Mouse (Mus musculus) hindbrain, embryonic 16.5 days (tissue): ENCODE data around the gene Shmt2. TPM values are rescaled to one million over a fixed set of nuclear protein-coding genes. Genes with fewer than 3 reads are reported as not detected.

ENCODE experiments used
- ATAC-seq: fragments of 200-750 bp; cut with Nextera tagmentation; 2 replicates; pipeline ENCODE4 v1.8.0; 2017; ENCODE audit warnings: moderate TSS enrichment, moderate library complexity
- H3K27ac ChIP-seq: fragments of 300-500 bp; sonication (generic); 2 replicates; pipeline ENCODE4 v1.5.1; 2014; ENCODE audit warnings: low read depth, mild to moderate bottlenecking, control low read depth, low read length, moderate library complexity
- H3K27me3 ChIP-seq: fragments of 300-500 bp; sonication (generic); replicated peaks from 2 replicates; pipeline ENCODE4 v1.6.1; 2014; ENCODE audit warnings: low read length; ENCODE audit not compliant: control insufficient read depth, insufficient read depth
- H3K36me3 ChIP-seq: fragments of 300-500 bp; sonication (generic); 2 replicates; pipeline ENCODE4 v1.6.1; 2014; ENCODE audit warnings: mild to moderate bottlenecking, low read length, moderate library complexity, mixed read lengths; ENCODE audit not compliant: control insufficient read depth, insufficient read depth
- H3K4me1 ChIP-seq: fragments of 300-500 bp; sonication (generic); 2 replicates; pipeline ENCODE4 v1.6.1; 2014; ENCODE audit warnings: low read depth, low read length; ENCODE audit not compliant: control insufficient read depth, insufficient read depth
- H3K4me2 ChIP-seq: fragments of 300-500 bp; sonication (generic); 2 replicates; pipeline ENCODE4 v1.6.1; 2014; ENCODE audit warnings: mild to moderate bottlenecking, low read length, control low read depth, moderate library complexity
- H3K4me3 ChIP-seq: fragments of 300-500 bp; sonication (generic); 2 replicates; pipeline ENCODE4 v1.5.1; 2014; ENCODE audit warnings: mild to moderate bottlenecking, low read length, control low read depth, moderate library complexity
- H3K9ac ChIP-seq: fragments of 300-500 bp; sonication (generic); 2 replicates; pipeline ENCODE4 v1.6.1; 2014; ENCODE audit warnings: low read depth, mild to moderate bottlenecking, control low read depth, low read length, moderate library complexity
- H3K9me3 ChIP-seq: fragments of 300-500 bp; sonication (generic); 2 replicates; pipeline ENCODE4 v1.6.1; 2014; ENCODE audit warnings: mild to moderate bottlenecking, low read length, moderate library complexity; ENCODE audit not compliant: control insufficient read depth
- WGBS: fragments of 180-500 bp; shearing (Covaris S2); extraction: QIAGEN DNeasy Blood & Tissue Kit; methylation state at CpG from one replicate; pipeline ENCODE4 v1.1.7; 2014; 5-methylcytosine and 5-hydroxymethylcytosine counted together
- polyA plus RNA-seq: library from polyadenylated mRNA; unstranded; fragments of >200 nt; fragmentation: Nextera tagmentation; extraction: Ambion mirVana; gene quantifications from 2 replicates; pipeline ENCODE4 v1.2.1, GENCODE M21; 2015

Shmt2 gene
- polyA plus RNA-seq, 1 experiment from 2014 or later, result 52.8 TPM

DNA sequence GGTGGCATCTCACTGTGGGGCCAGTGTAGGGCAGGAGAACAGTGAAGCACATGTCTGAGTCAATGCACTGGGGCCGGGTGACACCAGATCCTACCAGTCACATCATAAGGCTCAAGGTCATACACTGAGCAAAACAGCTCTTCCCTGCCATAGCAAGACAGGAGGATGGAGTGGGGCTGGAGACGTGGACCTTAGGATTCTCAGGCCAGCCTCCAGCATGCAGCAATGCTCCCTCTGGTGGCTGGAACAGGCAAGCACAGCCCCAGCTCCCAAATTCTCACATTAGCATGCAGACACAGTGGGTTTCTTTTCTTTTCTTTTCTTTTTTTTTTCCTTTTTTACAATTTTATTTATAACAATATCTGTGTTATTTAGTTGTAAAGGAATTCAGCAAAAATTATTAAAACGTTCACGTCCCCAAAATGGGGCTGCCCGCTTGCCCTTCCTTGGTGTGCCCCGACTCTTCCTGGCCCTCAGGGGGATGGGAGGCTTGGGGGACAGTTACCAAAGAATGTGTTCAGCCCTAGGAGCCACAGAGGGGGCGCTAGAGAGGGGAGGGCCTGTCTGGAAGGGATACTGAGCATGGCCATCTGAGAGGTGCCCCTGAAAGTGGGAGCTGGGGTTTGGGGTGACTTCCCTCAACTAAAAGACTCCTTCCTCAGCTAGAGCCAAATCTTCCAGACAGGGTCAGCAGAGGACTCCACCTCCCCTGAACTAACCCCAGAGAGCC lies 15.8 kb upstream of the Shmt2 start:
- peaks cover 29% of the 10 kb centered on the region for H3K36me3 ChIP-seq
- H3K9ac ChIP-seq, result peak overlapping the region; percentile 37
- no peaks in the 10 kb centered on the region; the same call in 1 of the 2 replicates for H3K27me3 ChIP-seq
- no peak overlapping the region for H3K4me2 ChIP-seq
- peaks cover 46% of the 10 kb centered on the region for H3K4me1 ChIP-seq
- ATAC-seq, result peak; percentile 37; the same call in 1 of the 2 replicates
- no peak overlapping the region for H3K4me3 ChIP-seq
- peak overlapping the region; percentile 58; the same call in 1 of the 2 replicates for H3K27ac ChIP-seq
- 21% methylated on average over 7 of the region's 7 CpGs for WGBS
- no peaks in the 10 kb centered on the region for H3K9me3 ChIP-seq

DNA sequence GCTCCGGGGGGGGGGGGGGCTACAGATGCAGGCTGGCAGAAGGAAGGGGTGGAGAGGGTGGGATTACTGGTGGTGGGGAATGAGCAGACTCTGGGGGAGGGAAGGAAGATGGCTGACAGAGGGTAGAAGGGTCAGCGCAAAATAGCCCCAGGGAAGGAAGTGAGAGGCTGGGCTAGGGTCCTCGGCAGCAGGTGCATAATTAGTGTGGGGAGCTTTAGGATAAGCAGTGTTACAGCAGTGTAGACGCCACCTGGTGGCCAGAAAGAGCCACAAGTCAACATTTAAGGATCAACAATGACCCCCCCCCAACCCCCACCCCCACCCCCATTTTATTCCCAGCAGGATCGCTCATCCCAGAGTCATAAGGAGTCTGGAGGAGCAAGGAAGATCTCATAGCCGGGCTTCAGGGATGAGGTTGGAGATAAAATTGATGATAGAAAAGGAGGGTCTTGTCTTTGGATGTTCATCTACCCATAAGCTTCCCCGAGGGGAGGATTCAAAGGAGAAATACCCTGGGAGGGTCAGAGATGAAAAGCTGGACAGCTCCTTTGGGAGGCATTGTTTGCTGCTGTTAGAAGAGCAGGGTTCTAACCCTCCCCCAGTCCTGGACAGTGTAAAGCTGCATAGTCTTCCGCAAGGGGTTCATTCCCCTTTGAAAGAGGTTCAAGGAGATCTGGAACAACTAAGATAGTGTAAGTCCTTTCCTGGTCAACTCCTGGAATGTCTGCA lies 14.5 kb upstream of the Shmt2 start:
- no peaks in the 10 kb centered on the region; the same call in 1 of the 2 replicates for H3K27me3 ChIP-seq
- H3K27ac ChIP-seq, result peak overlapping the region; percentile 51
- 8% methylated on average over 8 of the region's 8 CpGs for WGBS
- peak; percentile 26; the same call in 1 of the 2 replicates for ATAC-seq
- no peaks in the 10 kb centered on the region for H3K9me3 ChIP-seq
- H3K36me3 ChIP-seq, result peaks cover 19% of the 10 kb centered on the region
- H3K4me2 ChIP-seq, result peak overlapping the region; percentile 25
- no peak overlapping the region for H3K4me3 ChIP-seq
- H3K4me1 ChIP-seq, result peaks cover 42% of the 10 kb centered on the region
- peak overlapping the region; percentile 13; the same call in 1 of the 2 replicates for H3K9ac ChIP-seq

DNA sequence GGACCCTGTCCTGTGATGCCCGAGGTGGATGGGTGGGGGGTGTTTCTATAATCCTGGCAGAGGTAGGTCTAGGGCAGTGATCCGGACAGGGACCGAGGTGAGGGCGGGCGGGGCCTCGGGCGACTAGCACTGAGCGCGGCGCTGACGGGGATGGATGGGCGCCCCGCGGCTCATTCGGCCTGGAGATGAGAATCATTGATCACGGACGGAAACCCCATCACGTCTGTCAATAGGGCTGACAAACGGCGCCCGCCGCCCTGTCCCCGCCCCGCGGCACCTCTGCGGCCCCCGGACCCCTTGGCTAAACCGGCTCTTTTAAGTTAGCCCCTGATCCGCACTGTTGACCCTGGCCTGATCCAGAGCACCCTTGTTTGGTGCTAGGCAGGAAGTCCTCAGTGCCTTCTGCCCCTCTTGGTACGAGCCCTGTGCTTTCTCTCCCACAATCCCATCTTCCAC lies 12.7 kb upstream of the Shmt2 start:
- Histone ChIP-seq H3K4me1 (peaks cover 53% of the 10 kb centered on the region), H3K27ac (peak overlapping the region; percentile 75), H3K4me2 (peak overlapping the region; percentile 94), H3K27me3 (peaks cover 2% of the 10 kb centered on the region; the same call in 1 of the 2 replicates), H3K9me3 (no peaks in the 10 kb centered on the region), H3K9ac (peak overlapping the region; percentile 81), H3K4me3 (peak overlapping the region; percentile 69), H3K36me3 (peaks cover 8% of the 10 kb centered on the region)
- peak; percentile 22 for ATAC-seq
- 2% methylated on average over 21 of the region's 30 CpGs for WGBS

DNA sequence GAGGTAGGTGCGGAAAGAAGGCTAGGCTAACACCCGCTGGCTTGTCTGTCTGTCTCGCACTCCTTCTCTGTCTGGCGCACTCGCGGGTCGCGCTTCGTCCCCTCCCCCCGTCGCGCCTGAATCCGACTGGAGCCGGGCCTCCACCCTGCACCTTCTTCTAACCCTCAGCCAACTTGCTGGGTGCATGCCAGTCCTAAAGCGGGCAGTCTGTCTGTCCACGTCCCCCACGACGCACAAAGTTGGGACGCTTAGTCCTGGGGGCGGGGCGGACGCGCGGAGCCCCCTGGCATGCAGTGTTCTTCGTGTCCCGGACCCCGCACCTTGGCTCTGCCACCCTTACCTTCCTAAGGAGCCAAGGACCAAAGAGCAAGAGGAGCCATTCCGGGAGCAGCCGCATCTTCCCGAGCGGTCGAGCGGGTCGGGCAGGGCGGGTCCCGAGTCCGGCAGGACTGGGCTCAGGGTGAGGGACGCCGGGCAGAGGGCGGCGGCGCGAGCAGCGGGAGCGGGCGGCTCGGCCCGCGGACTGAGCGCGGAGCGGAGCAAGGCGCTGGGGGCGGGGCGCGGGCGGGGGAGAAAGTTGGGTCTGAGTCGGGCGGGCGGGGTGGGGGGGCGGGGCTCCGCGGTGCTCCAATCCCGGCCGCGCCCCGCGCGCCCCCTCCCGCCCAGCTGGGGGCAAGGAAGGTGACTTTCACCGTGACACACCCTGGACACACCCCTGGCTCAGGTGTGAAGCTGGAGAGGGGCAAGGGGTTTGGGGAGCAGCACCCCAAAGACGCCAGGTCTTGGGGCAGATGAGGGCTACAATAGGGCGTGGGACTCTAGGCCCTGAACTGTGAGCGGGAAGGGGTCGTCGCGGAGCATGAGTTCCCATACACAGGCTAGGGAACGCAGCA lies 12.0 kb upstream of the Shmt2 start, which contains the start of gene Nxph4:
Nxph4 (minus strand) TSS at position 524 of the 893 bp plus-strand sequence.
- H3K27me3 ChIP-seq, result peaks cover 7% of the 10 kb centered on the region
- peak within 1 kb of the TSS; percentile 81 for H3K9ac ChIP-seq
- peak within 1 kb of the TSS; percentile 94 for H3K4me2 ChIP-seq
- peaks cover 56% of the 10 kb centered on the region for H3K4me1 ChIP-seq
- H3K9me3 ChIP-seq, result no peaks in the 10 kb centered on the region
- peaks cover 4% of the 10 kb centered on the region for H3K36me3 ChIP-seq
- WGBS, result 2% methylated on average over 52 of the region's 78 CpGs
- ATAC-seq, result peak; percentile 18
- H3K4me3 ChIP-seq, result peak within 1 kb of the TSS; percentile 69
- peak within 1 kb of the TSS; percentile 75 for H3K27ac ChIP-seq

DNA sequence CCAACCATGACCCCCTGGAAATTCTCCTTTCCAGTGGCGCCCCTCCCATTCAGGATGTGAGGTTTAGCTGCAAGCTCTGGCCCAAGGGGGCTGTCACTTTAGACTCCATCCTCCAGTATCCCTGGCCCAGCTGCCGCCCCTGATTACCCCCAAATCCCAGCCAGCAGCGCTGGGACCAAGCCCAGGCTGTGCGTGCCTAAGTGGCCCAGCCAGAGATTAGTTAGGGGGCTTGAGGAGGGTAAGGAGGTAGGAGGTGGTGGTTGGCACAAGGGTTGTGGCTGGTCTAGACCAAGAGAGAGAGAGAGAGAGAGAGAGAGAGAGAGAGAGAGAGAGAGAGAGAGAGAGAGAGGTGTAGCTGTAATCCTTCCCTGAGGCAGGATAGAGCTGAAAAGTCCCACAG lies 9.3 kb upstream of the Shmt2 start:
- peak overlapping the region; percentile 69 for H3K4me3 ChIP-seq
- WGBS, result 5% methylated on average over 4 of the region's 4 CpGs
- no peaks in the 10 kb centered on the region for H3K36me3 ChIP-seq
- ATAC-seq, result no peak
- peak overlapping the region; percentile 73 for H3K27ac ChIP-seq
- peak overlapping the region; percentile 51 for H3K9ac ChIP-seq
- peaks cover 71% of the 10 kb centered on the region for H3K4me1 ChIP-seq
- no peaks in the 10 kb centered on the region for H3K9me3 ChIP-seq
- H3K4me2 ChIP-seq, result peak overlapping the region; percentile 94
- H3K27me3 ChIP-seq, result peaks cover 21% of the 10 kb centered on the region

DNA sequence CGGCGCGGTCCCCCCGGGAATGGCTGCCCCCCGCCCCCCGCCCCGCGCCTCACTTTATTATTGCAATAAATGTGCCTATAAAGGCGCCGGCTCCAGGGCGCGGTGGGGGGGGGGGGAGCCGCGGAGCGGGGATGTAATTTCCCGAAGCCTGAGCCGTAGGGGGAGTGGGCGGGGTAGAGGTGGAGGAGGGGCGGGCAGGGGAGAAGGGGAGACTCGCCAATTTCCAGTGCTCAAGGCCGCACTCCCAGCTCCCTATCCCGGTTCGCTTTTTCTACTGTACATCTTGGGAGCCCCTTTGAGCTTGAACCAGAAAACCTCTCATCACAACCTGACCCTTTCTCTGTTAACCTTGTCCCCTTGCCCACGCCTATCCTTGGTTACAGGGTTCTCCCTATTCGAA lies 8.7 kb upstream of the Shmt2 start:
- Histone ChIP-seq H3K9ac (peak overlapping the region; percentile 55), H3K4me1 (peaks cover 72% of the 10 kb centered on the region), H3K4me3 (peak overlapping the region; percentile 69), H3K27ac (peak overlapping the region; percentile 73), H3K36me3 (no peaks in the 10 kb centered on the region), H3K27me3 (peaks cover 24% of the 10 kb centered on the region), H3K9me3 (no peaks in the 10 kb centered on the region), H3K4me2 (peak overlapping the region; percentile 94)
- ATAC-seq, result no peak
- WGBS, result under 1% methylated on average over 14 of the region's 25 CpGs

DNA sequence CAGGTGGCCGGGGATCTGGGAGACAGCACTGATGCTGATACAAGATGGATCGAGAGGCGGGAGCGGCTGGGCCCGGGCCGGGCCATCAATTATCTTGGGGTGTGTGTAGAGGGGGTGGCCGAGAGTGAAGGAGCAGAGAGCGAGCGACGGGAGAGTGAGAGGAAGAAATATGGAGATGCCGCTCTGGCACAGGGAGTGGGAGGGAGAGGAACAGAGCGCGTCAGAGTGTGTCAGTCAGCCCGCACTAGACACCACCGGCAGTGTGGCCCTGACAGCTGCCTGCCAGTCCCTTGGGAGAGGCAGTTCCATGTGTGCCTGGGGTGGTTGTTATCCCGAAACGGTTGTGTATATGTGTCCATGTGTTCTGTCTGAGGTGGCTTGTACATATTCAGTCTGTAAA lies 5.2 kb upstream of the Shmt2 start:
- H3K9me3 ChIP-seq, result no peaks in the 10 kb centered on the region
- peaks cover 60% of the 10 kb centered on the region for H3K4me1 ChIP-seq
- WGBS, result 6% methylated on average over 17 of the region's 17 CpGs
- ATAC-seq, result peak; percentile 22
- peak overlapping the region; percentile 15 for H3K4me3 ChIP-seq
- H3K36me3 ChIP-seq, result no peaks in the 10 kb centered on the region
- H3K9ac ChIP-seq, result peak overlapping the region; percentile 29
- H3K27ac ChIP-seq, result peak overlapping the region; percentile 64
- peak overlapping the region; percentile 94 for H3K4me2 ChIP-seq
- H3K27me3 ChIP-seq, result peaks cover 24% of the 10 kb centered on the region

DNA sequence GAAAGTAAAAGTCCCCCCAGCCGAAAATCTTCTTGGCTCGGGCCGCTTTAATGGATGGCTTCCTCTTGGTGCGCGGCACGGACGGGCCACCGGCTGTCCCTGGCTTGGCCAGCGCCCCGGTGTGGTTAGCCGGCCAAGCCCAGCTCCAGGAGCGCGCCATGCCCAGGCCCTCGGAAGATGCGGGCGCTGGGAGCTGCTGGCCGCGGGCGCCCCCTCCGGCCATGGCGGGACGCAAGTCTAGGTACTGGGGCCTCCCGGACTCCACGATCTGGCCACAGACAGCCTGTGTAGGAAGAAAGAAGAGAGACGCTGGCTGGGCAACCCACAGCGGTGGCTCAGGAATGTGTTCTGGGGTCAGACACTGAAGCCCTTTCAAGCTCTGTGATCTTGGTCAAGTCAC lies 4.4 kb upstream of the Shmt2 start:
- Histone ChIP-seq H3K27ac (peak overlapping the region; percentile 64), H3K9me3 (no peaks in the 10 kb centered on the region), H3K4me2 (peak overlapping the region; percentile 94), H3K36me3 (no peaks in the 10 kb centered on the region), H3K27me3 (peaks cover 24% of the 10 kb centered on the region), H3K4me1 (peaks cover 57% of the 10 kb centered on the region), H3K4me3 (peak overlapping the region; percentile 23), H3K9ac (peak overlapping the region; percentile 48)
- ATAC-seq, result peak; percentile 7; the same call in 1 of the 2 replicates
- under 1% methylated on average over 24 of the region's 26 CpGs for WGBS
